Mouse (Mus musculus) limb, embryonic 10.5 days (tissue): Measurements from ENCODE around the gene Homer3. TPM values are rescaled to one million over a fixed set of nuclear protein-coding genes. Genes with fewer than 3 reads are reported as not detected.

ENCODE experiments used
- DNase-seq: peaks from one replicate; pipeline ENCODE4 v3.0.0-alpha.2; 2017; ENCODE audit warnings: low spot score
- H3K27ac ChIP-seq: fragments of 300-500 bp; sonication (generic); 2 replicates; pipeline ENCODE4 v1.5.1; 2016; ENCODE audit warnings: mild to moderate bottlenecking
- H3K27me3 ChIP-seq: fragments of 300-500 bp; sonication (generic); 2 replicates; pipeline ENCODE4 v1.6.1; 2016; ENCODE audit warnings: low read depth, mild to moderate bottlenecking; ENCODE audit not compliant: poor library complexity, severe bottlenecking
- H3K36me3 ChIP-seq: fragments of 300-500 bp; sonication (generic); 2 replicates; pipeline ENCODE4 v1.6.1; 2016; ENCODE audit warnings: mild to moderate bottlenecking, moderate library complexity
- H3K4me1 ChIP-seq: fragments of 300-500 bp; sonication (generic); 2 replicates; pipeline ENCODE4 v1.6.1; 2016
- H3K4me3 ChIP-seq: fragments of 300-500 bp; sonication (generic); 2 replicates; pipeline ENCODE4 v1.5.1; 2016; ENCODE audit warnings: mild to moderate bottlenecking, moderate library complexity
- H3K9me3 ChIP-seq: fragments of 300-500 bp; sonication (generic); replicated peaks from 2 replicates; pipeline ENCODE4 v1.6.1; 2016; ENCODE audit warnings: mild to moderate bottlenecking
- WGBS: fragments of 180-500 bp; shearing (Covaris S2); methylation state at CpG from one replicate; pipeline ENCODE4 v1.1.7; 2016; 5-methylcytosine and 5-hydroxymethylcytosine counted together
- polyA plus RNA-seq: library from polyadenylated mRNA; unstranded; fragments of >200 nt; fragmentation: Nextera tagmentation; extraction: Ambion mirVana; gene quantifications from 2 replicates; pipeline ENCODE4 v1.2.1, GENCODE M21; 2016

The Homer3 gene
- polyA plus RNA-seq, 1 experiment from 2014 or later: 139 TPM

GRCm38 (mm10) chr8:70268311-70268710, 14.3 kb upstream of the Homer3 start:
- H3K9me3 ChIP-seq: no peaks in the 10 kb centered on the region
- 65% methylated on average over 5 of the region's 5 CpGs for WGBS

GRCm38 (mm10) chr8:70268799-70269565, 13.6 kb upstream of the Homer3 start:
- 0 out of 2 replicates have a peak overlapping the region, but pooled peaks have one; percentile 8 for H3K27ac ChIP-seq

More at GRCm38 (mm10) chr8:70268311-70268710, 14.3 kb upstream of the Homer3 start:
- DNase-seq: no peak
- no peak overlapping the region for H3K4me3 ChIP-seq
- peaks cover 12% of the 10 kb centered on the region for H3K4me1 ChIP-seq
- peaks cover 30% of the 10 kb centered on the region for H3K36me3 ChIP-seq
- 0 out of 2 replicates have a peak overlapping the region, but pooled peaks have one; percentile 8 for H3K27ac ChIP-seq
- H3K27me3 ChIP-seq: no peaks in the 10 kb centered on the region

GRCm38 (mm10) chr8:70272949-70273348, 9.7 kb upstream of the Homer3 start:
- Histone ChIP-seq H3K4me3 (no peak overlapping the region), H3K27me3 (no peaks in the 10 kb centered on the region), H3K9me3 (no peaks in the 10 kb centered on the region), H3K27ac (no peak overlapping the region), H3K36me3 (no peaks in the 10 kb centered on the region), H3K4me1 (peaks cover 16% of the 10 kb centered on the region)
- WGBS: 57% methylated on average over 3 of the region's 3 CpGs
- no peak for DNase-seq

More at GRCm38 (mm10) chr8:70268799-70269565, 13.6 kb upstream of the Homer3 start:
- peaks cover 23% of the 10 kb centered on the region for H3K36me3 ChIP-seq
- H3K27me3 ChIP-seq: no peaks in the 10 kb centered on the region
- H3K9me3 ChIP-seq: no peaks in the 10 kb centered on the region
- 60% methylated on average over 11 of the region's 11 CpGs for WGBS
- DNase-seq: no peak
- peaks cover 12% of the 10 kb centered on the region for H3K4me1 ChIP-seq
- no peak overlapping the region for H3K4me3 ChIP-seq

GRCm38 (mm10) chr8:70274350-70274749, 8.3 kb upstream of the Homer3 start:
- H3K27me3 ChIP-seq: no peaks in the 10 kb centered on the region
- H3K4me3 ChIP-seq: no peak overlapping the region
- H3K9me3 ChIP-seq: no peaks in the 10 kb centered on the region
- no peak for DNase-seq
- peaks cover 26% of the 10 kb centered on the region for H3K4me1 ChIP-seq
- H3K36me3 ChIP-seq: no peaks in the 10 kb centered on the region
- H3K27ac ChIP-seq: no peak overlapping the region

- Histone ChIP-seq H3K27ac (no peak overlapping the region), H3K36me3 (no peaks in the 10 kb centered on the region), H3K9me3 (no peaks in the 10 kb centered on the region), H3K4me3 (no peak overlapping the region), H3K4me1 (peaks cover 40% of the 10 kb centered on the region), H3K27me3 (no peaks in the 10 kb centered on the region)
- no peak for DNase-seq
- 93% methylated on average over 3 of the region's 3 CpGs for WGBS
Observed at GRCm38 (mm10) chr8:70276476-70276875, 6.2 kb upstream of the Homer3 start.

- H3K27me3 ChIP-seq: no peaks in the 10 kb centered on the region
- no peaks in the 10 kb centered on the region for H3K9me3 ChIP-seq
- DNase-seq: no peak
- H3K27ac ChIP-seq: peak overlapping the region; percentile 37; the same call in 1 of the 2 replicates
- no peak overlapping the region for H3K4me3 ChIP-seq
- H3K4me1 ChIP-seq: peaks cover 46% of the 10 kb centered on the region
- 72% methylated on average over 15 of the region's 15 CpGs for WGBS
- 0 out of 2 replicates have a peak, but pooled peaks cover 2% of the 10 kb centered on the region for H3K36me3 ChIP-seq
Observed at GRCm38 (mm10) chr8:70278175-70278574, 4.5 kb upstream of the Homer3 start.

- no peaks in the 10 kb centered on the region for H3K27me3 ChIP-seq
- WGBS: 57% methylated on average over 8 of the region's 8 CpGs
- no peak for DNase-seq
- H3K4me3 ChIP-seq: no peak overlapping the region
- 0 out of 2 replicates have a peak, but pooled peaks cover 4% of the 10 kb centered on the region for H3K36me3 ChIP-seq
- H3K4me1 ChIP-seq: peaks cover 54% of the 10 kb centered on the region
- H3K9me3 ChIP-seq: no peaks in the 10 kb centered on the region
- H3K27ac ChIP-seq: peak overlapping the region; percentile 47; the same call in 1 of the 2 replicates
Observed at GRCm38 (mm10) chr8:70279266-70279665, 3.4 kb upstream of the Homer3 start.

GRCm38 (mm10) chr8:70281001-70281400, 1.6 kb upstream of the Homer3 start:
- no peaks in the 10 kb centered on the region for H3K27me3 ChIP-seq
- H3K36me3 ChIP-seq: peaks cover 21% of the 10 kb centered on the region
- no peak overlapping the region for H3K4me3 ChIP-seq
- DNase-seq: no peak
- H3K9me3 ChIP-seq: no peaks in the 10 kb centered on the region
- peak overlapping the region; percentile 42 for H3K27ac ChIP-seq
- 64% methylated on average over 3 of the region's 3 CpGs for WGBS
- H3K4me1 ChIP-seq: peaks cover 61% of the 10 kb centered on the region

- Histone ChIP-seq H3K27ac (peak overlapping the region; percentile 99), H3K36me3 (peaks cover 45% of the 10 kb centered on the region), H3K4me1 (peaks cover 52% of the 10 kb centered on the region), H3K9me3 (no peaks in the 10 kb centered on the region), H3K27me3 (no peaks in the 10 kb centered on the region), H3K4me3 (peak overlapping the region; percentile 93)
- WGBS: 1% methylated on average over 54 of the region's 55 CpGs
- peak; percentile 54 for DNase-seq
Observed at GRCm38 (mm10) chr8:70283136-70284077, 780 bp downstream of the Homer3 start.

- Histone ChIP-seq H3K27ac (no peak overlapping the region), H3K36me3 (peaks cover 55% of the 10 kb centered on the region), H3K27me3 (no peaks in the 10 kb centered on the region), H3K4me3 (peak overlapping the region; percentile 93), H3K4me1 (peaks cover 46% of the 10 kb centered on the region), H3K9me3 (no peaks in the 10 kb centered on the region)
- 86% methylated on average over 5 of the region's 5 CpGs for whole genome bisulfite sequencing
- DNase-seq: no peak
Observed at GRCm38 (mm10) chr8:70284421-70284820, 1.8 kb downstream of the Homer3 start.

GRCm38 (mm10) chr8:70285304-70285703, 2.7 kb downstream of the Homer3 start:
- H3K4me1 ChIP-seq: peaks cover 44% of the 10 kb centered on the region
- H3K4me3 ChIP-seq: no peak overlapping the region
- WGBS: 96% methylated on average over 15 of the region's 15 CpGs
- no peaks in the 10 kb centered on the region for H3K27me3 ChIP-seq
- H3K36me3 ChIP-seq: peaks cover 64% of the 10 kb centered on the region
- no peak for DNase-seq
- H3K9me3 ChIP-seq: no peaks in the 10 kb centered on the region
- H3K27ac ChIP-seq: no peak overlapping the region

GRCm38 (mm10) chr8:70286737-70287136, 4.1 kb downstream of the Homer3 start:
- H3K4me3 ChIP-seq: no peak overlapping the region

More at GRCm38 (mm10) chr8:70286737-70287136, 4.1 kb downstream of the Homer3 start:
- Histone ChIP-seq H3K4me1 (peaks cover 30% of the 10 kb centered on the region), H3K27ac (no peak overlapping the region), H3K9me3 (no peaks in the 10 kb centered on the region), H3K36me3 (peaks cover 78% of the 10 kb centered on the region), H3K27me3 (no peaks in the 10 kb centered on the region)
- DNase-seq: no peak
- WGBS: 90% methylated on average over 8 of the region's 8 CpGs
